Mouse (Mus musculus): Measurements from ENCODE around the gene Epn3.

DNA sequence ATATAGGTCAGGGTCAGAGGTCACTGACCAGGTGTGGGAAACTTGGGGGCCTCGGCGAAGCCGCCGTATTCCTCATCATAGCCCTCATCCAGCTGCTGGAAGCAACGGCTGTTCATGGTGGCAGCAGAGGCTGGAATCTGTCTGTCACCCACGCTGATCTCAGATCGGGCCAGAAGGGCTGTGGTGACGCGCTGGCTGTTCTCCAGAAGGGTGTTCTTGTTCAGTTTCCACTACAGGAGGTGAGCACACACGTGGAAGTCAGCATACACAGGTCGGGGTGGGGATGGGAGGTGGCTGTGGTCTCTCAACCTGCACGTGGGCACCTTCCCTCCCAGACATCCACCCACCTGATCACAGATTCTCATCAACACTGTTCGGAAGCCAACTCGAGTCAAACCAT, 15.9 kb downstream of the Epn3 start:
- TF ChIP-seq CTCF (IDR thresholded peaks at IDR 0.05; ENCODE audit: low read depth, low read length) (no peak), POLR2A (IDR thresholded peaks at IDR 0.05; ENCODE audit: borderline replicate concordance, low read depth, low read length) (no peak)

Data from bone marrow macrophage, adult 2 months (primary cell).